Mouse (Mus musculus) spleen, adult 2 months (tissue): ENCODE results near the gene Zfp428.

Experiments
- CTCF ChIP-seq: fragments of 200-500 bp; IDR thresholded peaks from 2 replicates; pipeline ENCODE4 v1.5.1; 2011; ENCODE audit warnings: mild to moderate bottlenecking, inconsistent platforms; ENCODE audit not compliant: insufficient read depth, insufficient read length, insufficient replicate concordance; ENCODE audit errors: extremely low read depth
- POLR2A ChIP-seq: fragments of 200-500 bp; IDR thresholded peaks from 2 replicates; pipeline ENCODE4 v1.6.1; 2011; ENCODE audit warnings: low read depth, low read length, inconsistent platforms

DNA sequence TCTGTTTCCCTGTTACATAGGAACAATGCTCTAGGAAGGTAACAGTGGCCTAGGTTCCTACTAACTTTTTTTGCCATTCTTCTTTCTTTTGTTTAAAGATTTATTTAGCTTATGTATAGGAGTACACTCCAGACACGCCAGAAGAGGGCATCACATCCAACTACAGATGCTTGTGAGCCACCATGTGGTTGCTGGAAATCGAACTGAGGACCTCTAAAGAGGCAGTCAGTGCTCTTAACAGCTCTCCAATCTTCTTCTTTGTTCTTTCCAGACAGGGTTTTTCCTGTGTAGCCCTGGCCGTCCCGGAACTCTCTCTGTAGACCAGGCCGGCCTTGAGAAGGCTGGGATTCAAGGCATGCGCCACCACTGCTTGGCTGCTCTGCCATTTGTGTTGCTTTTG, 18.2 kb downstream of the Zfp428 start:
- TF ChIP-seq POLR2A = no peak
- no peak for TF ChIP-seq CTCF
